Mouse (Mus musculus): ENCODE measurements around the gene Scamp1.

- TF ChIP-seq CTCF (IDR thresholded peaks at IDR 0.05; ENCODE audit: insufficient read depth, low read length) (no peak), POLR2A (IDR thresholded peaks at IDR 0.05; ENCODE audit: borderline replicate concordance, extremely low read depth, low read depth, low read length) (no peak)
Measured at GRCm38 (mm10) chr13:94158864-94159477, 126.7 kb downstream of the Scamp1 start.

Measured in lung, adult 2 months (tissue).